Mouse (Mus musculus) layer of hippocampus, adult 8-10 months (tissue): ENCODE measurements around the gene Rnf149. TPM values are rescaled to one million over a fixed set of nuclear protein-coding genes. Genes with fewer than 3 reads are reported as not detected.

Experiments
- DNase-seq, 2 experiments: peaks; one replicate each; pipeline ENCODE4 v3.0.0; 2022; ENCODE audit warnings: low spot score in 2 of 2
- total RNA-seq, 4 experiments: library from RNA; stranded (reverse); gene quantifications; 2 replicates each; pipeline ENCODE4 v1.2.4; 2022

Gene Rnf149
- total RNA-seq, 4 experiments from 2014 or later: 31.6 to 35.1 (median 32.7) TPM

DNA sequence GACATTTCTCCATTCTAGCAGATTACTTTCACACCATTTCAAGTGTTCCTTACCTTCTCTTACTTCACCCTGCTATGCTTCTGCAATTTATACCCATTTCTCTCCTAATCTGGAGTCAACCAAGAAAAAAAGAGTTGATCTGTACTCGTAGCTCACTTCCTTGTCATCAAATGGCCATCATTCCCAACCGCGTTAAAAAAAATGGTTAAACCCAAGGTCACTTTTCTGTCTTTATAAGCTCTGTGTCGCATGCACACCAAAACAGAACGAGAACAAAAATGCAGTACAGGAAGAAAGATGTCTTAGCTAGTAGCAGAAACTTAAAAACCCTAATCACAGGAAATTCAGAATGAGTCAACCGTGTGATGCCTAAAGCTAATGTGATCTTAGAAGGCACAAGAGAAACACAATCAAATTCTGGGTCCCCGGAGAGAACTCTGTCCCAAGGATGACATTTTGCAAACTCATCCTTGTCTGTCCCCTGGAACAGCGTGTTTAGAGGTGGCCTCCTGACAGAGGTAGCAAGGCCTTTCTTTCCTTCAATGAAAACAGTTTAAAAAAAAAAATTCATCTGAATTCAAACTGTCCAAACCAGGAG is 1.3 kb downstream of the Rnf149 start:
- no peak for DNase-seq

DNA sequence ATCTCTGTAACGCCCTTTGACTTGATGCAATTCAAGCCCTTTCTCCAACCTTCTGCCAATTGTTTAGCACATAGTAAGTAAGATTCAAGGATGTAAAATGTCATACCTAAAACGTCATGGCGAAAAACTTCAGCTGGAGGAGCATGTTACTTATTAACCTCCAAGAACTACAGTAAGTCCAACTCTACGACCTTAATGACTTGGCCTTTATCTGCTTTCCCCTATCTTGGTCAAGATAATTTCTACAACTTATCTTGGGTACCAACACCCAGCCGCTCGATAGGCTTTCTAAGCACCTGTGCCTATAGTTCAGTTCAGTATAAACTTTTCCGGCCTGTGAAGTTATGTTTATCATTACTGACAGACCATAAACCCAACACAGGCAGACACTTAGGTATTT is 3.3 kb downstream of the Rnf149 start:
- DNase-seq: no peak

DNA sequence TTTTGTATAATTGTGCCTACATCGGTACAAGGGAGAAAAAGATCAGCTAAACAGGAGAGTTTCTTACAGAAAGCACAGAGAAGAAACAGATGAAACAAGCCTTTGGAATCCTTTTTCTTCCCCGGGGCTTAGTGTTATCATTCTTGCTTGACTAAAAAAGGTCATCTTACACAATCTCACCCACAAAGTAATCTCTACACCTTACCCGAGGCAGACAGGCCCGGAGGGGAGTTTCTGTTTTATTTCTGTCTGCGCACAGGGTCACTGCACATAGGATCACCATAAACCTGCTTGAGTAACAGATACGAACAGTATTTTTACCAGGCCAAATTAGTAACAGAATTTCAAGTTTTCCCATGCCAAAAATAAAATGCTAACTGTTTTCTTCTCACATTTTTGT is 5.6 kb downstream of the Rnf149 start:
- no peak for DNase-seq

DNA sequence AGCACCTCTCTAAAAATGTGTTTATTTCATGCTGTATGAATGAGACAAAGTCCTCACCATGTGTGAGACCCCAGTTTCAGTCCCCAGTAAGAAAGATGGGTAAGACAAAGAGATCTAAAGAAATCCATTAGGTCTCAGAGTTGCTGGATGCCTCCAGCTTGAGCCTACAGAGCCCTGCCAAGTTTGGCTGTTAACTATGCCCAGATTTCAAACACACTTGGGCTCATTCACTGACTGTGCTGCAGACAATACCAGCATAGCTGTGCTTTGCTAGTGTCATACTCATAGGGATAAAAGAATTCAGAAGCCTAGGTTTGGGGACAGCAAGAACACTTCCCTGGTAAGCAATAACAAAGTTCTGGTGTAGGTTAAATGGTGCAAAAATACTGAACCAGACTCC is 9.1 kb downstream of the Rnf149 start:
- no peak for DNase-seq

DNA sequence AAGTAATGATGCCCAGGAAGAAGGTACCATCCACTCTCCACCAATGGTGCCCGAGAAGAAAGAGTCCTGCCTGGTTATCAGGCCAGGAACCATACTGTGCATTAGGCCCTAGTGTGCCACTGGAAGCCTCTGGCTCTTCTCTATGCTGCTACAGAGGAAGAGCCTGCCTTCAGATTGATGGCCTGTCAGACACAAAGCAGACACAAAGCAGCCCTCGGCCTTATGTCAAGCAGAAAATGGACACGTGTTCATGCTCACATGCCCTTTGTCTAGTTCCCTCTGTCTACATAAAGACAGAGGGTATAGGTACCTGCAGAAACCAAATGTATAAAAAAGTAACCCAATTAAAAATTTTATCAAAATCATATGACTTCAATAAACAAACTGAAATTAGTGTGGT is 12.6 kb downstream of the Rnf149 start:
- DNase-seq: no peak

DNA sequence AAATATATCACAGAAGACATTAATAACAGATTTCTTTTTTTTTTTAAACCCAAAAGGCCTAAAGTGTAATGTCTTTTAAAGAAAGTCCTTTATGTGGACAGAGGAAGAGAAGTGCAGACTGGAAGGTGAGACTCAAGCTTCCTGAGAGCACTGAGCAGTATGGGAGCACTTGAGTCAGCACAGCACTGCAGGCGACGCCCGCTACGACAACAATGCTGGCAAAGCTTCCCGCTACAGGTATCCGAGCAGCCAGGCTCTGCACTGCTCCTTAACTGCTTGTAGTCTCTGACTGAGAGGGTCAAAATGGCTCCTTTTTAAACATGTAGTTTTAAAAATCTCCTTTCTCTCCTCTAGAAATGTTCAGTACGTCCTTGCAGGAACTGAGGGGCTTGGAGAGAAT is 14.0 kb downstream of the Rnf149 start:
- DNase-seq: no peak

DNA sequence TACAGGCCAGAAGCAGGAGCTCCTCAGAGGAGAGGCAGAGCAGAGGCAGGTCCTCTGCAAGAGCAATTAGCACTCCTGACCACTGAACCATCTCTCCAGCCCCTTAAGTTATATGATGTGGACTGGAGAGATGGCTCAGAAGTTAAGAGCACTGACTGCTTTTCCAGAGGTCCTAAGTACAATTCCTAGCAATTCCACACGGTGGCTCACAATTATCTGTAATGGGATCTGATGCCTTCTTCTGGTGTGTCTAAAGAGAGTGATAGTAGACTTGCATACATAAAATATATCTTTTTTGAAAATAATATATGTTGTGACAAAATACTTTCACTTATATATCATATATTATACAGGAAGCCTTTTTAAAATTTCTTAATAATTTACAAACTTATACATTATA is 15.3 kb downstream of the Rnf149 start:
- no peak for DNase-seq

DNA sequence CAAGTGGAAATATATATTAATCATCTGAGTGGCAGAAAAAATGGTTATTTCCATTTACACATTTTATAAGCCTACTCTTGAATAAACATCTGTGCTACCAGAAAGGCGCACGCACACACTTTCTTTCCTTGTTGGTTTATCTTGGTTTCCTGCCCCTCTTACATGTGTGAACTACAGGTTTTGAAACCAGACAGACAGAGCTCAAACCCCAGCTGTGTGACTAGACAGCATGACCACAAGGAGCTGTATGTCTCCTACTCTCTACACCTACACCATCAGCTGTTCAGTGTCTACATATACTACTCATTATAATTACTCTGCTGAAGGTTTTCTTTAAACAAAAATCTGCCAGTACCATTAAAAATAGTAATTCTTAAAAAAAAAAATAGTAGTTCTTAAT is 18.2 kb downstream of the Rnf149 start:
- no peak for DNase-seq

DNA sequence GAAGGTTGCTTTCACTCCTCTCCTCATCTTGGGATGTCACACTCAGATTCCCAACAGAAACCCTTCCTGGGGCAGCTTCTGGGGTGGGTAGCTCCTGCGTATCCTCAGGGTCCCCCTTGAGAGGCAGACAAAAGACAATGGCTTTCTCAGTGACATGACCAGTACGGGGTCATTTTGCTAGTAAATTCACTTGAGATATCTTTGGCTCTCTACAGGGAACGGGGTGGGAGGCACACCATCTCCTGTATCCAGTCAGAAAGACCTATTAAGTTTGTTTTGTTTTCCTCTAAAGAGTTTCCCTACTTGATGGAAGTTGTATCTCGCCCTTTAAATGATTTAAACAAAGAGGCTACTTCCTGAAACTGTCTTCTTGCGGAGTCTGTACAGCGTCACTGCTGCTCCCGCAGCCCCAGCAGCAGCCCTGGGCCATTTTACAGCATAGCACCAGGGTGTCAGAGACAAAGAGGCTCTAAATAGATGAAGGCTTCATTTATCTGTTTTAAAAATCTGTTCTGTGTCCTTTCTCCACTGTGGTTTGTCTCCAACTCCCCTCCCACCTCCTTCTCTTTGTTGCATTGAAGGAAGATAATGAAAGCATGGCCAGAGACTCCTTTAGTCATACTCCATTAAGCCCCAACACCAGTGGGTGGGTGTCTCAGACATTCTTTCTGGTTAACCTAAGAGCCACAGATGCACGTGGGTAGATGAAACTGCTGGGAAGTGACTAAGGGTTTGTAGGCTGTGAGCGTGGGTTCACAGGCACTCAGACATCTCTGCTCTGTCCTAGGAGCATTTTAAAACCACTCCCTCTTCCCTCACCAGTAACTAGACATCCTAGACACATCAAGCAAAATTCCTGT is 21.4 kb downstream of the Rnf149 start:
- peak; percentile 53 to 73 for DNase-seq

DNA sequence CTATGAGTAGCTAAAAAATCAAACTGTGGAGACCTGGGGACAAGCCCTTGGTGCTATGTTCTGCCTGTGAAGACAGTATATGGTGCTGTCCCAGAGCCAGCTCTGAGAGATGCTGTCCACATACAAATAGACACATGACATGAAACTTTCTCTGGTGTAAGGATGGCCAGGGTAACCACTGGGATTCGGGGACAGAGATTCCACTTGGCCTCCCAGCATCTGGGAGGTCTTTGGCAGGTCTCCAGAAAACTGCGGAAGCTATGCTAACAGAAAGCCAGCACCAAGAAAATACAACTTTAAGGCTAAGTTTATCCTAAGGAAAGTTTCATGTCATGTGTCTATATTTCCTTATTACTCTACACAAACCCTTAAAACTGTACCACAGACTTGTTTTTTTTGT is 27.4 kb downstream of the Rnf149 start:
- no peak for DNase-seq

DNA sequence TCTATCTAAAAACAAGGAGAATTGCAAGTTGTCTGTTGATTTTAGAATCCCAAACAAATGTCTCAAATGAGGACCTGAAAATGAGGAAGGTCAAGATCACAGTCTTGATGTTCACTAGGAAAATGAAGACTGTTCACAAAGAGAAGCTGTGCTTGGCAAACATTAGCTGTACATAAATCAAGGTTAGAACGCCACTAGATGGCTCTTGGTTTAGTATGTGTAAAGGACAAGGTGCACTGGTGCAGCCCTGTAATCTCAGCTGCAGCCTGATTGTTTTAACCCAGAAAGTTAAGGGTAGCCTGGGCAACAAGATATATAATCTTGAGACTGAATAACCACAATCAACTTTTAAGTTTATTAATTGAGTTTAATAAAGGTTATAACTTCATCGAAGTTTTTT is 30.0 kb downstream of the Rnf149 start:
- no peak for DNase-seq

DNA sequence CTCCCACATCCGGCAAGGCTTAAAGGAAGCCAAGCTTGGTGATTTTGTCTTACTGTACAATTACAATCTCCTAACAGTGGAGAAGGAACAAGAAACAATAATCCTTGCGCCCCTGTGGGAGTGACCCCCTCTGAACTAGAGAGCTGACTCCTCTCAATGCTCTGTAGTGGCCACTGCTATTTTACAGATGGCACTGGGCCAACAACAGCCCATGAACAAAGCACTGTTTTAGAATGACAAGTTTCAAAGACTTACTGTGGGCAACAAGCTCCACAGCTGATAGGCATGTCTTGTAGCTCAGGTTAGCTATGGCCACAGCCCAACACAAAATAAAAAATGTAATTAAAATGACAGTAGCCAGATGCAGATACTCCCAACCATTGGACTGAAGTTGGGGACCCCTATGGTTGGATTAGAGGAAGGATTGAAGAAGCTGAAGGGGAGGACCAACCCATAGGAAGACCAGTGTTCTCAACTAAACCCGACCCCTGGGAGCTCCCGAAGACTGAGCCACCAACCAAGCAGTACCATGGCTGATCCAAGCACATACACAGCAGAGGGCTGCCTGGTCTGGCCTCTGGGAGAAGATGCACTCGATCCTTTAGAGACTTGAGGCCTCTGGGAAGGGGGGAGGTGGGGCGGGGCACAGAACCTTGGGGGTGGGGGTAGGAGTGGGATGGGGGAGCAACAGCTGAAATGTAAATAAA is 30.9 kb downstream of the Rnf149 start:
- DNase-seq: no peak

DNA sequence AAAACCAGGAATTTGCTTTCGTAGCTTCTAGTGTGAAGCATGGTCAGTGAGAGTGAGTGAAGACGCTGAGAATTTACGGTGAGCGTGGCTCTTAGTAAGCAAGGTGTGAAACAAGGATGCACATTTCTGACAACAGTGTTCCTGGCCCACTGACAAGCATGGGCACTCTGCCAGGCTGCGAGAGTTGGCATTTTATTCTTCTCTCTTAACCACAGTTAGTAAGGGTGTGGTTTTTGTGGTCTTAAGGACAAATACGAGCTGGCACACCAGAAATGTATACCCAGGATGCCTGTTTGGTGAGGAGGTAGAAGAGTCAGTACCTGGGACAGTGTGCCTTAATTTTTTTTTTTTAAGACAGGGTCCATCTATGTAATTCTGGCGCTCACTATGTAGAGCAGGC is 31.6 kb downstream of the Rnf149 start:
- DNase-seq: no peak

DNA sequence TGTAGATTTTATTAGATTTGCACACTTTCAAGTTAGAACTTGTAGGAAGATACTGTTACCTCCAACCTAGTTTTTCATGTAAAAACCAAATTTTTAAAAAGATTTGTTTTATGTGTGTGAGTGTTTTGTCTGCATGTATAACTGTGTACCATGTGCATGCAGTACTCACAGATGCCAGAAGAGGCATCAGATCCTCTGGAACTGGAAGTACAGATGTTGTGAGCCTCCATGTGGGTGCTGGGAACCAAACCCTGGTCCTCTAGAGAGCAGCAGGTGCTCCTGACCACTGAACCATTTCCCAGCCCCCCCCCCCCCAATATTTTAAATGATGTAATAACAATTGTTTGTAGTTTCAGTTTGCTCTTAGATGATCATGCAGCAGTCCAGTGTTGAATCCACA is 36.6 kb downstream of the Rnf149 start:
- no peak for DNase-seq

DNA sequence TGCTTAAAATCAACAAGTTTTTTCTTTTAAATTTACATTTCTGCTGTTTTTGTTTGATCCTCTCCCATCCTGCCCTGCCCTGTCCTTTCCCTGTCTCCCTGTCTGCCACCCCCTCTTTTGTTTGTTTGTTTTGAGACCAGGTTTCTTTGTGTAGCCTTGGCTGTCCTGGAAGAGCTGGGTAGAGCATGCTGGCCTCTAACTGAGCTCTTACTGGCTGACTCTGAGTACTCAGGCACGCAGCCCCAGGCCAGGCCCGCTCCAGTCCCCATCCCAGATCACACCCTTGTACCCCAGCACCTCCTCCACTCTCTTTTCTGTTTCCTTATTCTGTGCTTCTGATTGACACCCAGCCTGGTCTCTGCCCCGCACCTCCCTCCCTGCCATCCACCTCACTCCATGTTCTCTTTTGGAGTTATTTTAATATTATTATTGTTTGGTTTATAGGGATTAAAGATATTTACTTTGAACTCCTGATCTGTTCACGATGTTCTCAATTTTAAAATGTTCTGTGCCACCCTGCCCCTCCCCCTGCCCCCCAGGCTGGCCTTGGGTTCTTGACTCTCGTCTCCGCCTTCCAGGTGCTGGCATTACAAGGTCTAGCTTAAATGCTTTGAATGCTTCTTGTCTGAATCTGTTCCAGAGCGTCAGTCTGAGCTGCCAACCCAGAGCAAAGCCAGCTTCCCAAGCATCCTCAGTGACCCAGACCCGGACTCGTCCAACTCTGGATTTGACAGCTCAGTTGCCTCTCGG is 39.4 kb downstream of the Rnf149 start:
- DNase-seq: no peak

DNA sequence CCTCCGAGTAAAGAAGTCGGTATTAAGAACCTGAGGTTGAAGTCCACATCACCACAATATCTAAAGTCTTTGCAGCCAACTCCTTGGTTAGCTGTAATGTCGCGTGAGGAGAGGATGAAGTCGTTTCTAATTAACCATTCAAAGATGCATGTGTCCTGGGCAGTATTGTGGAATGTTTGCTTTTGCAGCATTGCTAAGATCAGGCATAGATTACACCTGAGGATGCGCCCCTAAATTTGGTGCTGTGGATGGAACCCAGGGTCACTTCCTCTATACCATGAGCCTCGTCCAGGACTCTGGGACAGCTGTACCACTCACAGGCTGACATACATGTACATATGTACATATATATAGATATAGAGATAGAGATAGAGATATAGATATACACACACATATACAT is 40.5 kb downstream of the Rnf149 start:
- DNase-seq: no peak

DNA sequence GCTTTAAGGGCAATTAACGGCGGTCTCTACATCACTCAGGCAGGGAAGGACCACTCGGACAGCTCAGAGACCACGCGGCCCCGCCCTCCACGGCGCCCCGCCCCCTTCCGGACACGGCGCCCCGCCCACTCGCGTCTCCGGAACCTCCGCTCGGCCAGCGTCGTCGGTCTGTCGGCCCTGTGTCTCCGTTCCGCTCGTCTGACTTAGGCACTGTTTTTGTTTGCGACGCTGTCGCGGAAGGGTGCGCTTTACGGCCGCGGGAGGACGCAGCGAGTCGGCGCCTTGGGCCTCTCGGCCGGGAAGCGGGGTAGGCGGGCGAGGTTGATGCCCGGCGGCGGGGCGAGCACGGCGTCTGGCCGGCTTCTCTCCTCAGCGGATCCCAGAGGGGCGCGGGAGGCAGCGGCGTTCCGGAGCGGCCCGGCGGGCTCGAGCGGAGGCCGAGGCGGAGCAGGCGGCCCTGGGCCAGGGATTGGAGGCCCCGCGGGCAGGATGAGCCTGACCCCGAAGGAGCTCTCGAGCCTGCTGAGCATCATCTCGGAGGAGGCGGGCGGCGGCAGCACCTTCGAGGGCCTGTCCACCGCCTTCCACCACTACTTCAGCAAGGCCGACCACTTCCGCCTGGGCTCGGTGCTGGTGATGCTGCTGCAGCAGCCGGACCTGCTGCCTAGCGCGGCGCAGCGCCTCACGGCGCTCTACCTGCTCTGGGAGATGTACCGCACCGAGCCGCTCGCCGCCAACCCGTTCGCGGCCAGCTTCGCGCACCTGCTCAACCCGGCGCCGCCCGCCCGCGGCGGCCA is 41.5 kb downstream of the Rnf149 start:
- DNase-seq: peak; percentile 96 to 99

DNA sequence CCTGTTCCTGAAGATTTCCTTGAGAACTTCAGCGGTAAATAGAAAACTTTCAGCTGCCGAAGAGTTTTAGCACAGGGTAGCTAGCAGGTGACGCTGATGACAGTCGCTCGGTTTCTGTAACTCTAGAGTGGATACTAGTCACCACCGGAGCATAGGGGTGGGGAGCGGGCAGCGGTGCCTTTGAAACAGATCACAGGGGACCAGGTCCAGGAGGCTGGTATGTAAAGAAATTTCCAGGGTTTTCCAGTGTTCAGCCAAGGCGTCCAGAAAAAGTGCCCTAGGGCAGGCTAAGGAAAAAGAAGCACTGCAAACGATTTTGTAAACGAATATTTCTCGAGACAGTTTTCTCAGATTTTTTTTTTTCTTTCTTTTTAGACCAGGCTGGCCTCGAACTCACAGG is 42.4 kb downstream of the Rnf149 start, which contains the start of gene Cnot11:
Gene Cnot11 (plus strand): TSS at position 162 of the 400 bp plus-strand sequence.
- DNase-seq: no peak

DNA sequence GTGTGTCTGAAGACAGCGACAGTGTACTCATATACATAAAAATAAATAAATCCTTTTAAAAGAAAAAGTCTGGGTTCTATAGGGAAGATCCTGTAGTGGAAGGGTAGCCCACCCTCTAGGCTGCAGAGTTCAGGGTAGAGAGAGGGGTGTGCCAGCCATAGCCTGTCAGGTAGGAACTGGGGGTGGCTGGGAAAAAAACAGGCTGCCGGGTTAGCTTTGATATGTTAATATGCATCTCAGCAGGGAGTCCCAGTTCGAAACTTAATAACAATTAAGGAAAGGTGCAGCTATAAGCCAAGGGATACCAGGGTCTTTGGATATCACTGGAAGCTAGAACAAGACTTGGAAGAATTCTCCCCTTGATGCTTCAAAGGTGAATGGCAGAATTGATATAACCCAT is 43.3 kb downstream of the Rnf149 start:
- DNase-seq: no peak

DNA sequence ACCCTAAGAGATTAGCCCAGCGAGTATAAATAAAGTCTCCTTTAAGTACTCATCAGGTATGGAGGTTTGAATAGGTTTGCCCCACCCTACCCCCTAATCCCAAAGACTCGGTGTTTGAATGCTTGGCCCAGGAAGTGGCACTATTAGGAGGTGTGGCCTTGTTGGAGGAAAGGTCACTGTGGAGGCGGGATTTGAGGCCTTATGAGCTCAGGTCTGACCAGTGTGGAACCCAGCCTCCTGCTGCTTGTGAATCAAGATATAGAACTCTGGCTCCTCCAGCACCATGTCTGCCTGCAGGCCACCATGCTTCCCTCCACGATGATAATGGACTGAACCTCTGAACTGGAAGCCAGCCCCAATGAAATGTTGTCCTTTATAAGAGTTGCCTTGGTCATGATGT is 46.2 kb downstream of the Rnf149 start:
- DNase-seq: no peak
